In the genomic region with DNA sequence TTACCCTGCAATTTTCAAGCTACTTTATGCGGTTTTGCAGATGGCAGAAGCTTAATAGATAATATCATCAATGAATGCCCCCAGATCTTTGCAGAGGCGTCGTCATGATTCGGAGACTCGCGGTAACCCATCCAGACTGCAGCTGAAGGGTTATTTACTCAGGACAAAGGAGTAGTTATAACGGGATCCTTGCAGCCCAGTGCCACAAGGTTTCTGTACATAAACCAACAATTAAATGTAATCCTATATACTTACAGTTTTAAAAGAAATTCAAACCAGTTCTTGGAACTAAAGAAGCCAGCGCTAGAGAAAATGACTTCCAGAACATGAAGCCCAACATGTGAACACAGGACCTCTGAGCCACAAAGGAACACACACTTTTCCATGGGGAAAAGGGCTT, we compare ENCODE assay signal across 18 mouse cellular contexts.
DNase-seq lines count a peak whose midpoint lies in the region; ATAC-seq and TF ChIP-seq lines count a peak whose summit lies in the region.
"Had no signal": no experiment of that assay in that cellular context is flagged by ENCODE, and none has a peak within 500 bp of the region (broad histone marks: within the 10 kb centered on the region; RNA-seq: fewer than 3 reads in every experiment).

No protein-coding gene starts in this region.

- H3K9ac ChIP-seq in neural tube, embryonic 11.5 days (ENCODE audit: low read length), result no peak overlapping the region
- no peak overlapping the region for H3K9ac ChIP-seq in embryonic facial prominence, embryonic 14.5 days (ENCODE audit: low read depth, low read length)
- no peak overlapping the region for H3K9ac ChIP-seq in limb, embryonic 14.5 days (ENCODE audit: low read depth, low read length, severe bottlenecking)
- H3K9ac ChIP-seq: heart, embryonic 12.5 days; hindbrain, embryonic 15.5 days had no signal

- WGBS in neural tube, embryonic 11.5 days, result 90% methylated on average over 8 of the region's 8 CpGs
- WGBS in embryonic facial prominence, embryonic 14.5 days, result 28% methylated on average over 8 of the region's 8 CpGs
- WGBS in limb, embryonic 14.5 days, result 41% methylated on average over 8 of the region's 8 CpGs

- peak; percentile 11 for DNase-seq in neural tube, embryonic 11.5 days (ENCODE audit: low spot score)
- no peak for DNase-seq in neural tube, embryonic 10.5 days (ENCODE audit: extremely low spot score, low spot score)
- DNase-seq in embryonic facial prominence, embryonic 14.5 days (ENCODE audit: low spot score), result peak; percentile 63
- no peak for DNase-seq in limb, embryonic 14.5 days (ENCODE audit: low spot score)
- no peak for DNase-seq in lung, adult 18-20 months
- DNase-seq in gastrocnemius, postnatal 14 days, result no peak
- DNase-seq: adrenal gland, adult 2 months; adrenal gland, postnatal 25 days; cerebellum, adult 18-20 months; cerebellum, adult 9-11 months; cerebellum, postnatal 36 days; gastrocnemius, postnatal 10 days; heart, postnatal 36 days had no signal

- no peak overlapping the region for H3K27ac ChIP-seq in neural tube, embryonic 11.5 days (ENCODE audit: low read depth, low read length)
- H3K27ac ChIP-seq in embryonic facial prominence, embryonic 14.5 days (replicated peaks; ENCODE audit: low read depth, low read length), result no peak overlapping the region; the same call in 1 of the 2 replicates
- 0 out of 2 replicates have a peak overlapping the region, but pooled peaks have one; percentile 33 for H3K27ac ChIP-seq in limb, embryonic 14.5 days (replicated peaks; ENCODE audit: low read depth, low read length)
- H3K27ac ChIP-seq: forebrain, embryonic 10.5 days; hindbrain, embryonic 15.5 days had no signal

- intact Hi-C loops in gastrocnemius, postnatal 14 days (cut with DNase I; ENCODE audit: low total_unique reads), result no loop called here

- ATAC-seq in neural tube, embryonic 11.5 days (ENCODE audit: insufficient read depth, low FRiP score, low TSS enrichment), result no peak
- ATAC-seq in embryonic facial prominence, embryonic 14.5 days (ENCODE audit: low read depth), result peak; percentile 68; the same call in 1 of the 2 replicates
- ATAC-seq in limb, embryonic 14.5 days (ENCODE audit: low FRiP score, low read depth), result no peak
- ATAC-seq: forebrain, embryonic 14.5 days had no signal

- H3K27me3 ChIP-seq in neural tube, embryonic 11.5 days (ENCODE audit: control insufficient read depth, insufficient read depth, low read length), result no peaks in the 10 kb centered on the region
- H3K27me3 ChIP-seq in embryonic facial prominence, embryonic 14.5 days (replicated peaks; ENCODE audit: control insufficient read depth, insufficient read depth, low read length), result no peaks in the 10 kb centered on the region
- no peaks in the 10 kb centered on the region for H3K27me3 ChIP-seq in limb, embryonic 14.5 days (ENCODE audit: control insufficient read depth, insufficient read depth, low read length)
- H3K27me3 ChIP-seq: heart, embryonic 12.5 days; hindbrain, embryonic 15.5 days had no signal

- no peak overlapping the region for H3K4me3 ChIP-seq in neural tube, embryonic 11.5 days (ENCODE audit: low read depth, low read length)
- no peak overlapping the region for H3K4me3 ChIP-seq in embryonic facial prominence, embryonic 14.5 days (ENCODE audit: low read depth, low read length)
- no peak overlapping the region for H3K4me3 ChIP-seq in limb, embryonic 14.5 days (replicated peaks; ENCODE audit: low read length)
- H3K4me3 ChIP-seq: erythroblast, embryonic 14.5 days; forebrain, embryonic 10.5 days; heart, embryonic 12.5 days; hindbrain, embryonic 15.5 days had no signal

- H3K36me3 ChIP-seq in neural tube, embryonic 11.5 days (ENCODE audit: control insufficient read depth, insufficient read depth, low read length), result no peaks in the 10 kb centered on the region
- peaks cover 3% of the 10 kb centered on the region; the same call in 1 of the 2 replicates for H3K36me3 ChIP-seq in embryonic facial prominence, embryonic 14.5 days (ENCODE audit: control insufficient read depth, insufficient read depth, low read length)
- H3K36me3 ChIP-seq in limb, embryonic 14.5 days (ENCODE audit: control insufficient read depth, insufficient read depth, low read length), result no peaks in the 10 kb centered on the region
- H3K36me3 ChIP-seq: forebrain, embryonic 10.5 days; hindbrain, embryonic 15.5 days had no signal

- no peak overlapping the region for H3K4me2 ChIP-seq in neural tube, embryonic 11.5 days (ENCODE audit: low read depth)
- H3K4me2 ChIP-seq in embryonic facial prominence, embryonic 14.5 days (ENCODE audit: low read depth, low read length), result 0 out of 2 replicates have a peak overlapping the region, but pooled peaks have one; percentile 7
- no peak overlapping the region for H3K4me2 ChIP-seq in limb, embryonic 14.5 days (replicated peaks; ENCODE audit: low read depth, low read length, severe bottlenecking)
- H3K4me2 ChIP-seq: heart, embryonic 12.5 days; hindbrain, embryonic 15.5 days had no signal

- no peaks in the 10 kb centered on the region for H3K4me1 ChIP-seq in neural tube, embryonic 11.5 days (ENCODE audit: control insufficient read depth, insufficient read depth, low read length)
- H3K4me1 ChIP-seq in embryonic facial prominence, embryonic 14.5 days (ENCODE audit: control insufficient read depth, insufficient read depth, low read length), result peaks cover 20% of the 10 kb centered on the region
- H3K4me1 ChIP-seq in limb, embryonic 14.5 days (ENCODE audit: control insufficient read depth, insufficient read depth, low read length), result peaks cover 21% of the 10 kb centered on the region
- H3K4me1 ChIP-seq: heart, embryonic 12.5 days; hindbrain, embryonic 15.5 days had no signal

- H3K9me3 ChIP-seq in neural tube, embryonic 11.5 days (ENCODE audit: control insufficient read depth, low read length), result no peaks in the 10 kb centered on the region
- H3K9me3 ChIP-seq in embryonic facial prominence, embryonic 14.5 days (ENCODE audit: control insufficient read depth, low read length), result peaks cover 6% of the 10 kb centered on the region
- no peaks in the 10 kb centered on the region for H3K9me3 ChIP-seq in limb, embryonic 14.5 days (ENCODE audit: control insufficient read depth, low read length)
- H3K9me3 ChIP-seq: forebrain, embryonic 10.5 days; hindbrain, embryonic 15.5 days had no signal

- no peak for TF ChIP-seq POLR2A in limb, embryonic 14.5 days (IDR thresholded peaks at IDR 0.05; ENCODE audit: borderline replicate concordance, extremely low read depth, insufficient read depth, insufficient read length)

Comparison
In these comparisons a context has a peak if more than half of its experiments do, and no peak if none do; other contexts are left out.
1. DNase-seq: peak in neural tube, embryonic 11.5 days (single experiment) and embryonic facial prominence, embryonic 14.5 days (single experiment); none in neural tube, embryonic 10.5 days (single experiment), limb, embryonic 14.5 days (single experiment), lung, adult 18-20 months (0 of 2) and gastrocnemius, postnatal 14 days (single experiment).